Mouse (Mus musculus) forebrain, postnatal 0 days (tissue): Measurements from ENCODE around the gene Lgals4. TPM values are rescaled to one million over a fixed set of nuclear protein-coding genes. Genes with fewer than 3 reads are reported as not detected.

ENCODE experiments used
- ATAC-seq: fragments of 200-750 bp; cut with Nextera tagmentation; 2 replicates; pipeline ENCODE4 v1.8.0; 2017; ENCODE audit warnings: mild to moderate bottlenecking, moderate library complexity
- DNase-seq: peaks from one replicate; pipeline ENCODE4 v3.0.0-alpha.2; 2015
- H3K27ac ChIP-seq: fragments of 300-500 bp; sonication (generic); 2 replicates; pipeline ENCODE4 v1.5.1; 2014; ENCODE audit warnings: low read depth, mild to moderate bottlenecking, antibody characterized with exemption, low read length, moderate library complexity, mixed read lengths
- H3K27me3 ChIP-seq: fragments of 300-500 bp; sonication (generic); 2 replicates; pipeline ENCODE4 v1.6.1; 2014; ENCODE audit warnings: mild to moderate bottlenecking, low read length, mixed read lengths; ENCODE audit not compliant: insufficient read depth
- H3K36me3 ChIP-seq: fragments of 300-500 bp; sonication (generic); 2 replicates; pipeline ENCODE4 v1.6.1; 2014; ENCODE audit warnings: mild to moderate bottlenecking, moderate library complexity; ENCODE audit not compliant: insufficient read depth
- H3K4me1 ChIP-seq: fragments of 300-500 bp; sonication (generic); 2 replicates; pipeline ENCODE4 v1.6.1; 2014; ENCODE audit warnings: antibody characterized with exemption; ENCODE audit not compliant: insufficient read depth
- H3K4me2 ChIP-seq: fragments of 300-500 bp; sonication (generic); 2 replicates; pipeline ENCODE4 v1.6.1; 2014; ENCODE audit warnings: low read depth, mild to moderate bottlenecking, moderate library complexity
- H3K4me3 ChIP-seq: fragments of 300-500 bp; sonication (generic); 2 replicates; pipeline ENCODE4 v1.5.1; 2014; ENCODE audit warnings: low read depth, low read length, mixed read lengths
- H3K9ac ChIP-seq: fragments of 300-500 bp; sonication (generic); 2 replicates; pipeline ENCODE4 v1.6.1; 2014; ENCODE audit warnings: mild to moderate bottlenecking
- H3K9me3 ChIP-seq: fragments of 300-500 bp; sonication (generic); 2 replicates; pipeline ENCODE4 v1.6.1; 2016; ENCODE audit warnings: low read length
- CTCF ChIP-seq: sonication (generic); IDR thresholded peaks from 2 replicates; pipeline ENCODE4 v1.5.1; 2016; ENCODE audit warnings: antibody characterized with exemption, control low read depth, low read depth
- WGBS: fragments of 180-500 bp; shearing (Covaris S2); extraction: QIAGEN DNeasy Blood & Tissue Kit; methylation state at CpG from one replicate; pipeline ENCODE4 v1.1.7; 2014; 5-methylcytosine and 5-hydroxymethylcytosine counted together
- polyA plus RNA-seq: library from polyadenylated mRNA; unstranded; fragments of >200 nt; fragmentation: Nextera tagmentation; extraction: Ambion mirVana; gene quantifications from 2 replicates; pipeline ENCODE4 v1.2.1, GENCODE M21; 2015
- total RNA-seq: library from RNA; depleted of rRNA; stranded (reverse); fragments of >200 nt; gene quantifications from 2 replicates; pipeline ENCODE4 v1.2.3, GENCODE M21; 2014

Gene Lgals4
- total and polyA plus RNA-seq, 2 experiments from 2014 or later, result 2.4 to 3.5 TPM

GRCm38 (mm10) chr7:28849700-28850236 is 16.1 kb downstream of the Lgals4 start:
- no peak for TF ChIP-seq CTCF
- WGBS, result 43% methylated on average over 1 of the region's 1 CpGs
- H3K9ac ChIP-seq, result no peak overlapping the region
- no peak overlapping the region for H3K4me2 ChIP-seq
- no peaks in the 10 kb centered on the region for H3K27me3 ChIP-seq
- no peak for DNase-seq
- ATAC-seq, result no peak
- H3K27ac ChIP-seq, result no peak overlapping the region
- H3K36me3 ChIP-seq, result no peaks in the 10 kb centered on the region
- no peak overlapping the region for H3K4me3 ChIP-seq
- H3K9me3 ChIP-seq, result no peaks in the 10 kb centered on the region
- H3K4me1 ChIP-seq, result no peaks in the 10 kb centered on the region

GRCm38 (mm10) chr7:28850642-28851041 is 17.0 kb downstream of the Lgals4 start:
- TF ChIP-seq CTCF, result no peak
- Histone ChIP-seq H3K9me3 (no peaks in the 10 kb centered on the region), H3K9ac (no peak overlapping the region), H3K4me3 (no peak overlapping the region), H3K4me2 (no peak overlapping the region), H3K4me1 (no peaks in the 10 kb centered on the region), H3K27me3 (no peaks in the 10 kb centered on the region), H3K36me3 (no peaks in the 10 kb centered on the region), H3K27ac (no peak overlapping the region)
- 84% methylated on average over 4 of the region's 4 CpGs for WGBS
- DNase-seq, result no peak
- ATAC-seq, result no peak

- Histone ChIP-seq H3K4me1 (no peaks in the 10 kb centered on the region), H3K4me3 (no peak overlapping the region), H3K9me3 (no peaks in the 10 kb centered on the region), H3K27me3 (no peaks in the 10 kb centered on the region), H3K36me3 (no peaks in the 10 kb centered on the region), H3K27ac (no peak overlapping the region), H3K4me2 (no peak overlapping the region), H3K9ac (no peak overlapping the region)
- WGBS, result 94% methylated on average over 2 of the region's 2 CpGs
- DNase-seq (no peak), ATAC-seq (no peak)
- no peak for TF ChIP-seq CTCF
Measured at GRCm38 (mm10) chr7:28859953-28860352, 26.3 kb downstream of the Lgals4 start.

- Histone ChIP-seq H3K27me3 (no peaks in the 10 kb centered on the region), H3K27ac (no peak overlapping the region), H3K4me2 (no peak overlapping the region), H3K4me1 (no peaks in the 10 kb centered on the region), H3K9ac (no peak overlapping the region), H3K4me3 (no peak overlapping the region), H3K9me3 (no peaks in the 10 kb centered on the region), H3K36me3 (no peaks in the 10 kb centered on the region)
- WGBS, result 86% methylated on average over 6 of the region's 6 CpGs
- ATAC-seq, result no peak
- TF ChIP-seq CTCF, result 0 out of 2 replicates have a peak, but pooled peaks have one; percentile 8
- DNase-seq, result no peak
Measured at GRCm38 (mm10) chr7:28860898-28861297, 27.2 kb downstream of the Lgals4 start.

GRCm38 (mm10) chr7:28862817-28863499 is 29.3 kb downstream of the Lgals4 start:
- no peaks in the 10 kb centered on the region for H3K9me3 ChIP-seq
- WGBS, result 86% methylated on average over 15 of the region's 15 CpGs

GRCm38 (mm10) chr7:28863540-28863939 is 29.9 kb downstream of the Lgals4 start, which contains the start of gene Lgals7:
TSS of gene Lgals7 (plus strand) at chr7:28863853.
- ATAC-seq, result no peak
- H3K9ac ChIP-seq, result no peak within 1 kb of the TSS
- no peak within 1 kb of the TSS for H3K27ac ChIP-seq
- no peak within 1 kb of the TSS for H3K4me3 ChIP-seq
- H3K9me3 ChIP-seq, result no peaks in the 10 kb centered on the region
- H3K4me2 ChIP-seq, result no peak within 1 kb of the TSS
- DNase-seq, result no peak
- 88% methylated on average over 6 of the region's 6 CpGs for WGBS
- H3K27me3 ChIP-seq, result no peaks in the 10 kb centered on the region
- TF ChIP-seq CTCF, result no peak
- H3K36me3 ChIP-seq, result no peaks in the 10 kb centered on the region
- no peaks in the 10 kb centered on the region for H3K4me1 ChIP-seq

More at GRCm38 (mm10) chr7:28862817-28863499, 29.3 kb downstream of the Lgals4 start:
- no peak overlapping the region for H3K9ac ChIP-seq
- ATAC-seq, result peak; percentile 8; the same call in 1 of the 2 replicates
- no peaks in the 10 kb centered on the region for H3K27me3 ChIP-seq
- H3K4me3 ChIP-seq, result no peak overlapping the region
- H3K4me2 ChIP-seq, result no peak overlapping the region
- no peak overlapping the region for H3K27ac ChIP-seq
- DNase-seq, result no peak
- no peaks in the 10 kb centered on the region for H3K36me3 ChIP-seq
- H3K4me1 ChIP-seq, result no peaks in the 10 kb centered on the region
- no peak for TF ChIP-seq CTCF

GRCm38 (mm10) chr7:28864288-28864750 is 30.7 kb downstream of the Lgals4 start:
- no peaks in the 10 kb centered on the region for H3K36me3 ChIP-seq
- DNase-seq (no peak), ATAC-seq (no peak)
- 36% methylated on average over 9 of the region's 9 CpGs for WGBS
- no peak overlapping the region for H3K27ac ChIP-seq
- no peak overlapping the region for H3K4me3 ChIP-seq
- H3K4me2 ChIP-seq, result no peak overlapping the region
- TF ChIP-seq CTCF, result no peak
- no peaks in the 10 kb centered on the region for H3K27me3 ChIP-seq
- H3K4me1 ChIP-seq, result no peaks in the 10 kb centered on the region
- no peaks in the 10 kb centered on the region for H3K9me3 ChIP-seq
- H3K9ac ChIP-seq, result no peak overlapping the region
